Mouse (Mus musculus): Measurements from ENCODE around the gene Mmaa. TPM values are rescaled to one million over a fixed set of nuclear protein-coding genes. Genes with fewer than 3 reads are reported as not detected.

Gene Mmaa
- total and polyA plus RNA-seq, 3 experiments, result 15.3 to 45.9 (median 44.0) TPM

- Histone ChIP-seq H3K9ac (ENCODE audit: low read depth, low read length) (no peak overlapping the region), H3K79me2 (replicated peaks; ENCODE audit: control insufficient read depth, insufficient read depth, low read length) (no peaks in the 10 kb centered on the region), H3K27me3 (ENCODE audit: control insufficient read depth, insufficient read depth, low read length) (no peaks in the 10 kb centered on the region), H3K4me3 (no peak overlapping the region), H3K36me3 (ENCODE audit: control insufficient read depth, insufficient read depth, low read length) (peaks cover 5% of the 10 kb centered on the region; the same call in 1 of the 2 replicates), H3K4me1 (ENCODE audit: control insufficient read depth, insufficient read depth, low read length) (peaks cover 6% of the 10 kb centered on the region), H3K27ac (no peak overlapping the region)
- intact Hi-C loops (cut with DNase I), result loop anchor here (1.0 to 10.0 kb wide), 4 partner anchors 45 to 417 kb away; partner anchors contain the start of genes Abce1 and Anapc10
- peak; percentile 66 to 78 for DNase-seq
- 28% methylated on average over 3 of the region's 3 CpGs for WGBS
- peak; percentile 99; the same call in 1 of the 2 replicates for TF ChIP-seq CTCF (IDR thresholded peaks at IDR 0.05)
- no peak for TF ChIP-seq POLR2A (IDR thresholded peaks at IDR 0.05; ENCODE audit: insufficient read depth, low read depth, low read length)
- TF ChIP-seq EP300 (IDR thresholded peaks at IDR 0.05; ENCODE audit: insufficient read depth, low read depth, low read length), result peak; percentile 85
These were observed 3.0 kb upstream of the Mmaa start for GRCm38 (mm10) chr8:79297763-79298162.

- Histone ChIP-seq H3K4me1 (ENCODE audit: control insufficient read depth, insufficient read depth, low read length) (peaks cover 6% of the 10 kb centered on the region), H3K27ac (peak overlapping the region; percentile 89), H3K79me2 (replicated peaks; ENCODE audit: control insufficient read depth, insufficient read depth, low read length) (peaks cover 1% of the 10 kb centered on the region; the same call in 1 of the 2 replicates), H3K9ac (ENCODE audit: low read depth, low read length) (peak overlapping the region; percentile 88), H3K36me3 (ENCODE audit: control insufficient read depth, insufficient read depth, low read length) (peaks cover 5% of the 10 kb centered on the region; the same call in 1 of the 2 replicates), H3K4me3 (peak overlapping the region; percentile 84), H3K27me3 (ENCODE audit: control insufficient read depth, insufficient read depth, low read length) (no peaks in the 10 kb centered on the region)
- DNase-seq, result no peak
- TF ChIP-seq POLR2A (IDR thresholded peaks at IDR 0.05; ENCODE audit: insufficient read depth, low read depth, low read length), result no peak
- TF ChIP-seq CTCF (IDR thresholded peaks at IDR 0.05), result no peak
- TF ChIP-seq EP300 (IDR thresholded peaks at IDR 0.05; ENCODE audit: insufficient read depth, low read depth, low read length), result no peak
- 19% methylated on average over 18 of the region's 18 CpGs for WGBS
- intact Hi-C loops (cut with DNase I), result loop anchor here (1.0 to 10.0 kb wide), 6 partner anchors 47 to 419 kb away; partner anchors contain the start of genes Abce1, Anapc10, Otud4 and Smad1
These were observed 754 bp upstream of the Mmaa start for GRCm38 (mm10) chr8:79295276-79296105.

GRCm38 (mm10) chr8:79293841-79294240 lies 896 bp downstream of the Mmaa start:
- TF ChIP-seq EP300 (IDR thresholded peaks at IDR 0.05; ENCODE audit: insufficient read depth, low read depth, low read length) (no peak), CTCF (IDR thresholded peaks at IDR 0.05) (no peak), POLR2A (IDR thresholded peaks at IDR 0.05; ENCODE audit: insufficient read depth, low read depth, low read length) (no peak)
- H3K79me2 ChIP-seq (replicated peaks; ENCODE audit: control insufficient read depth, insufficient read depth, low read length), result peaks cover 4% of the 10 kb centered on the region; the same call in 1 of the 2 replicates
- DNase-seq, result no peak
- WGBS, result 31% methylated on average over 3 of the region's 3 CpGs
- H3K36me3 ChIP-seq (ENCODE audit: control insufficient read depth, insufficient read depth, low read length), result peaks cover 5% of the 10 kb centered on the region; the same call in 1 of the 2 replicates
- intact Hi-C loops (cut with DNase I), result loop anchor here (1.0 to 10.0 kb wide), 6 partner anchors 87 to 473 kb away; partner anchors contain the start of genes Abce1, Anapc10, Lsm6 and Smad1
- H3K4me3 ChIP-seq, result peak overlapping the region; percentile 84
- no peaks in the 10 kb centered on the region for H3K27me3 ChIP-seq (ENCODE audit: control insufficient read depth, insufficient read depth, low read length)
- H3K9ac ChIP-seq (ENCODE audit: low read depth, low read length), result no peak overlapping the region
- H3K27ac ChIP-seq, result peak overlapping the region; percentile 89
- peaks cover 10% of the 10 kb centered on the region for H3K4me1 ChIP-seq (ENCODE audit: control insufficient read depth, insufficient read depth, low read length)

- no peak for DNase-seq
- peaks cover 4% of the 10 kb centered on the region; the same call in 1 of the 2 replicates for H3K79me2 ChIP-seq (replicated peaks; ENCODE audit: control insufficient read depth, insufficient read depth, low read length)
- TF ChIP-seq CTCF (IDR thresholded peaks at IDR 0.05), result no peak
- TF ChIP-seq EP300 (IDR thresholded peaks at IDR 0.05; ENCODE audit: insufficient read depth, low read depth, low read length), result no peak
- no peak for TF ChIP-seq POLR2A (IDR thresholded peaks at IDR 0.05; ENCODE audit: insufficient read depth, low read depth, low read length)
- no peak overlapping the region for H3K9ac ChIP-seq (ENCODE audit: low read depth, low read length)
- intact Hi-C loops (cut with DNase I), result loop anchor here (5.0 to 10.0 kb wide), 3 partner anchors 85 to 422 kb away; partner anchors contain the start of genes Abce1 and Anapc10
- H3K4me3 ChIP-seq, result no peak overlapping the region
- peaks cover 10% of the 10 kb centered on the region for H3K4me1 ChIP-seq (ENCODE audit: control insufficient read depth, insufficient read depth, low read length)
- WGBS, result 53% methylated on average over 3 of the region's 3 CpGs
- H3K36me3 ChIP-seq (ENCODE audit: control insufficient read depth, insufficient read depth, low read length), result peaks cover 5% of the 10 kb centered on the region; the same call in 1 of the 2 replicates
- no peak overlapping the region for H3K27ac ChIP-seq
- H3K27me3 ChIP-seq (ENCODE audit: control insufficient read depth, insufficient read depth, low read length), result no peaks in the 10 kb centered on the region
These were observed 1.9 kb downstream of the Mmaa start for GRCm38 (mm10) chr8:79292712-79293264.

GRCm38 (mm10) chr8:79289592-79289991 lies 5.1 kb downstream of the Mmaa start:
- Histone ChIP-seq H3K4me1 (ENCODE audit: control insufficient read depth, insufficient read depth, low read length) (peaks cover 10% of the 10 kb centered on the region), H3K4me3 (no peak overlapping the region), H3K9ac (ENCODE audit: low read depth, low read length) (no peak overlapping the region), H3K27ac (no peak overlapping the region), H3K79me2 (replicated peaks; ENCODE audit: control insufficient read depth, insufficient read depth, low read length) (peaks cover 4% of the 10 kb centered on the region; the same call in 1 of the 2 replicates), H3K27me3 (ENCODE audit: control insufficient read depth, insufficient read depth, low read length) (no peaks in the 10 kb centered on the region), H3K36me3 (ENCODE audit: control insufficient read depth, insufficient read depth, low read length) (peaks cover 5% of the 10 kb centered on the region; the same call in 1 of the 2 replicates)
- whole genome bisulfite sequencing, result 73% methylated on average over 5 of the region's 5 CpGs
- TF ChIP-seq CTCF (IDR thresholded peaks at IDR 0.05) (no peak), EP300 (IDR thresholded peaks at IDR 0.05; ENCODE audit: insufficient read depth, low read depth, low read length) (no peak), POLR2A (IDR thresholded peaks at IDR 0.05; ENCODE audit: insufficient read depth, low read depth, low read length) (no peak)
- no peak for DNase-seq
- intact Hi-C loops (cut with DNase I), result no loop called here

All from heart, adult 2 months (tissue).